Mouse (Mus musculus) intestine, postnatal 0 days (tissue): Measurements from ENCODE around the gene Mreg. TPM values are rescaled to one million over a fixed set of nuclear protein-coding genes. Genes with fewer than 3 reads are reported as not detected.
A peak's percentile ranks its signal among the peaks of the same experiment; 100 is the strongest.

Experiments used
- ATAC-seq: fragments of 200-750 bp; cut with Nextera tagmentation; 2 replicates; pipeline ENCODE4 v1.8.0; 2017; ENCODE audit warnings: mild to moderate bottlenecking, moderate TSS enrichment, moderate library complexity
- H3K27ac ChIP-seq: fragments of 300-500 bp; sonication (generic); 2 replicates; pipeline ENCODE4 v1.5.1; 2014; ENCODE audit warnings: mild to moderate bottlenecking, low read depth, low read length, moderate library complexity
- H3K27me3 ChIP-seq: fragments of 300-500 bp; sonication (generic); replicated peaks from 2 replicates; pipeline ENCODE4 v1.6.1; 2014; ENCODE audit warnings: low read length, mixed read lengths; ENCODE audit not compliant: control insufficient read depth, insufficient read depth
- H3K36me3 ChIP-seq: fragments of 300-500 bp; sonication (generic); 2 replicates; pipeline ENCODE4 v1.6.1; 2014; ENCODE audit warnings: mild to moderate bottlenecking, moderate library complexity; ENCODE audit not compliant: control insufficient read depth, insufficient read depth
- H3K4me1 ChIP-seq: fragments of 300-500 bp; sonication (generic); replicated peaks from 2 replicates; pipeline ENCODE4 v1.6.1; 2014; ENCODE audit warnings: antibody characterized with exemption, low read length, mixed read lengths; ENCODE audit not compliant: control insufficient read depth, insufficient read depth
- H3K4me2 ChIP-seq: fragments of 300-500 bp; sonication (generic); replicated peaks from 2 replicates; pipeline ENCODE4 v1.6.1; 2014; ENCODE audit warnings: low read depth, mild to moderate bottlenecking, moderate library complexity
- H3K4me3 ChIP-seq: fragments of 300-500 bp; sonication (generic); 2 replicates; pipeline ENCODE4 v1.5.1; 2014; ENCODE audit warnings: low read depth, low read length
- H3K9ac ChIP-seq: fragments of 300-500 bp; sonication (generic); 2 replicates; pipeline ENCODE4 v1.6.1; 2014; ENCODE audit warnings: mild to moderate bottlenecking, low read depth, low read length
- H3K9me3 ChIP-seq: fragments of 300-500 bp; sonication (generic); 2 replicates; pipeline ENCODE4 v1.6.1; 2016; ENCODE audit warnings: mixed run types; ENCODE audit not compliant: control insufficient read depth
- CTCF ChIP-seq: sonication (generic); IDR thresholded peaks from 2 replicates; pipeline ENCODE4 v1.5.1; 2016; ENCODE audit warnings: low read depth, mild to moderate bottlenecking, control low read depth, antibody characterized with exemption, moderate library complexity
- WGBS: fragments of 180-500 bp; shearing (Covaris S2); extraction: QIAGEN DNeasy Blood & Tissue Kit; methylation state at CpG from one replicate; pipeline ENCODE4 v1.1.7; 2014; 5-methylcytosine and 5-hydroxymethylcytosine counted together
- polyA plus RNA-seq: library from polyadenylated mRNA; unstranded; fragments of >200 nt; fragmentation: Nextera tagmentation; extraction: Ambion mirVana; gene quantifications from 2 replicates; pipeline ENCODE4 v1.2.1, GENCODE M21; 2015

Mreg gene
- polyA plus RNA-seq, 1 experiment from 2014 or later, result 26.6 TPM

GRCm38 (mm10) chr1:72123434-72124297 is 88.4 kb downstream of the Mreg start:
- WGBS, result 27% methylated on average over 23 of the region's 23 CpGs
- H3K27ac ChIP-seq, result no peak overlapping the region
- ATAC-seq, result no peak
- H3K36me3 ChIP-seq, result no peaks in the 10 kb centered on the region
- TF ChIP-seq CTCF, result peak; percentile 96
- H3K4me3 ChIP-seq, result no peak overlapping the region
- no peaks in the 10 kb centered on the region for H3K9me3 ChIP-seq
- no peaks in the 10 kb centered on the region for H3K4me1 ChIP-seq
- H3K27me3 ChIP-seq, result no peaks in the 10 kb centered on the region
- 0 out of 2 replicates have a peak overlapping the region, but pooled peaks have one; percentile 30 for H3K4me2 ChIP-seq
- no peak overlapping the region for H3K9ac ChIP-seq

GRCm38 (mm10) chr1:72121608-72122185 is 90.4 kb downstream of the Mreg start:
- H3K4me2 ChIP-seq, result no peak overlapping the region
- no peaks in the 10 kb centered on the region for H3K4me1 ChIP-seq
- H3K27ac ChIP-seq, result no peak overlapping the region
- no peaks in the 10 kb centered on the region for H3K9me3 ChIP-seq
- no peak overlapping the region for H3K4me3 ChIP-seq
- no peaks in the 10 kb centered on the region for H3K27me3 ChIP-seq
- no peaks in the 10 kb centered on the region for H3K36me3 ChIP-seq
- no peak overlapping the region for H3K9ac ChIP-seq
- 90% methylated on average over 17 of the region's 17 CpGs for WGBS
- TF ChIP-seq CTCF, result no peak
- ATAC-seq, result no peak

- H3K9ac ChIP-seq, result no peak overlapping the region
- TF ChIP-seq CTCF, result no peak
- WGBS, result 79% methylated on average over 4 of the region's 4 CpGs
- H3K4me2 ChIP-seq, result no peak overlapping the region
- H3K4me3 ChIP-seq, result no peak overlapping the region
- no peaks in the 10 kb centered on the region for H3K27me3 ChIP-seq
- no peaks in the 10 kb centered on the region for H3K36me3 ChIP-seq
- H3K9me3 ChIP-seq, result no peaks in the 10 kb centered on the region
- H3K4me1 ChIP-seq, result no peaks in the 10 kb centered on the region
- H3K27ac ChIP-seq, result no peak overlapping the region
- ATAC-seq, result no peak
These were observed 92.1 kb downstream of the Mreg start for GRCm38 (mm10) chr1:72119981-72120380.

- Histone ChIP-seq H3K36me3 (no peaks in the 10 kb centered on the region), H3K4me1 (no peaks in the 10 kb centered on the region), H3K27me3 (no peaks in the 10 kb centered on the region), H3K27ac (no peak overlapping the region), H3K4me3 (no peak overlapping the region), H3K9ac (no peak overlapping the region), H3K9me3 (no peaks in the 10 kb centered on the region), H3K4me2 (no peak overlapping the region)
- no peak for TF ChIP-seq CTCF
- WGBS, result 72% methylated on average over 5 of the region's 5 CpGs
- no peak for ATAC-seq
These were observed 97.9 kb downstream of the Mreg start for GRCm38 (mm10) chr1:72114206-72114605.

Other genes starting within 250 kb of the Mreg start
- 67.9 and 88.6 TPM in 2 replicates for gene Pecr, start 72.0 kb upstream of the Mreg start, polyA plus RNA-seq
- gene Tmem169, start 72.1 kb upstream of the Mreg start, polyA plus RNA-seq, result 1.3 TPM in 2 replicates
- gene Xrcc5, start 95.1 kb upstream of the Mreg start, polyA plus RNA-seq, result 14.0 and 14.3 TPM in 2 replicates